Mouse (Mus musculus) layer of hippocampus, adult 8-10 months (tissue): Measurements from ENCODE around the gene Prox2. TPM values are rescaled to one million over a fixed set of nuclear protein-coding genes. Genes with fewer than 3 reads are reported as not detected.
A peak's percentile ranks its signal among the peaks of the same experiment; 100 is the strongest.
"Not testable (repeated sequence)": the region's sequence is repeated elsewhere in the genome, so short reads cannot be mapped to it uniquely, and the experiment has no call there.

Experiments used
- DNase-seq, 2 experiments: peaks; one replicate each; pipeline ENCODE4 v3.0.0; 2022; ENCODE audit warnings: low spot score in 2 of 2
- total RNA-seq, 4 experiments: library from RNA; stranded (reverse); gene quantifications; 2 replicates each; pipeline ENCODE4 v1.2.4; 2022

Prox2 gene
- total RNA-seq, result 1 to 10 TPM; 2.2 to 3.2 (median 2.6) TPM

GRCm38 (mm10) chr12:85110698-85111592 lies at the start of gene Prox2, which contains the start of gene Dlst:
Gene Prox2 (minus strand): TSS chr12:85110759.
Gene Dlst (plus strand): TSS chr12:85110833.
- DNase-seq, result peak; percentile 74 to 82

GRCm38 (mm10) chr12:85159592-85159991 lies 49.0 kb upstream of the Prox2 start:
- no peak for DNase-seq

GRCm38 (mm10) chr12:85158801-85159200 lies 48.2 kb upstream of the Prox2 start:
- no peak for DNase-seq

GRCm38 (mm10) chr12:85157797-85158460 lies 47.4 kb upstream of the Prox2 start:
- DNase-seq, result no peak

- DNase-seq, result no peak
These were observed 45.8 kb upstream of the Prox2 start for GRCm38 (mm10) chr12:85156324-85156723.

GRCm38 (mm10) chr12:85153011-85153410 lies 42.5 kb upstream of the Prox2 start:
- no peak for DNase-seq

- peak; percentile 77 to 82 for DNase-seq
These were observed 40.6 kb upstream of the Prox2 start, which contains the start of gene Rps6kl1 for GRCm38 (mm10) chr12:85151002-85151774. Gene Rps6kl1 (minus strand): TSS chr12:85151264.

GRCm38 (mm10) chr12:85150321-85151001 lies 39.9 kb upstream of the Prox2 start:
- DNase-seq, result no peak

- no peak for DNase-seq
These were observed 36.3 kb upstream of the Prox2 start for GRCm38 (mm10) chr12:85146881-85147280.

GRCm38 (mm10) chr12:85146355-85146754 lies 35.8 kb upstream of the Prox2 start:
- no peak for DNase-seq

GRCm38 (mm10) chr12:85145630-85146029 lies 35.1 kb upstream of the Prox2 start:
- DNase-seq, result no peak

GRCm38 (mm10) chr12:85144821-85145220 lies 34.3 kb upstream of the Prox2 start:
- DNase-seq, result no peak

- not testable (repeated sequence) for DNase-seq
These were observed 33.7 kb upstream of the Prox2 start for GRCm38 (mm10) chr12:85144276-85144675.

GRCm38 (mm10) chr12:85142803-85143202 lies 32.2 kb upstream of the Prox2 start:
- peak in 1 of 2 experiments; percentile 81 for DNase-seq

GRCm38 (mm10) chr12:85141096-85141495 lies 30.5 kb upstream of the Prox2 start:
- DNase-seq, result no peak

GRCm38 (mm10) chr12:85140036-85140701 lies 29.6 kb upstream of the Prox2 start:
- no peak for DNase-seq

- DNase-seq, result no peak
These were observed 26.1 kb upstream of the Prox2 start for GRCm38 (mm10) chr12:85136627-85137026.

- DNase-seq, result no peak
These were observed 25.2 kb upstream of the Prox2 start for GRCm38 (mm10) chr12:85135513-85136470.
